Mouse (Mus musculus): ENCODE data around the gene Tmed1. TPM values are rescaled to one million over a fixed set of nuclear protein-coding genes. Genes with fewer than 3 reads are reported as not detected.
"Not testable (repeated sequence)": the region's sequence is repeated elsewhere in the genome, so short reads cannot be mapped to it uniquely, and the experiment has no call there.

Tmed1 gene
- polyA plus RNA-seq, 1 experiment from 2014 or later = 70.2 TPM

DNA sequence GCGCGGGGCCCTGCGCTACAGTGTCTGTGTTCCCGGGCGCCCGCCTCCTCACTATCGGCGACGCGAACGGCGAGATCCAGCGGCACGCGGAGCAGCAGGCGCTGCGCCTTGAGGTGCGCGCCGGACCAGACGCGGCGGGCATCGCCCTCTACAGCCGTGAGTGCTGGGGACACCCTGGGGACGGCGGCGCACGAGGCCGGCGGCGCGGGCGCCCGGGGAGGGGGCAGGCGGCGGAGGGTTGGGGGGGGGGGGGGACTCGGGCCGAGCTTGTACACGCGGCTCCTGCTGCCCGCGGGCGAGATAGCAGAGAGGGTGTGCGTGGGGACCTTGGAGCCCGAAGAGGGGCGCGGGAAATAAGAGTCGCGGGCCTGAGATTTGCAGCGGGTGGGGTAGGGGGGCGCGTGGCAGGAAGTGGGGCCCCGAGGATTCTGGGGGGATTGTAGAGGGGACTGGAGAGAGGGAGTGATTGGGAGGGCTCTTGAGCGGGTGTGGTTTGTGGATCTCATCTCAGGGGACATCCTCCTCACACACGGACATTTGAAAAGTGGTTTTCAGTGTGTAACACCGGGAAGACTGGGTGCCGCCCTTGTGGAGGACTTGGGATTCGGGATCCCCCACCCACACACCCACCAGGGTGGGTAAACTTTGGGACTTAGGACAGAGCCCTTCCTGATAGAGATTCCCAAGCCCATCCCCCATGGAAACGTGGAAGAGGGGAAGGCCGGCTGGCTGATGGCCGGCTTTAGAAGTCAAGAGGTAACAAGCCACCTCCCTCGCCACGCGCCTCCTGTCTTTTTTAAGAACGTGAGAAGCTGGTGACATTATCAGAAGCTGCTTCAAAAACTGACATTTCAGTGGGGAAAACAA, 37.3 kb upstream of the Tmed1 start:
- ATAC-seq (replicated peaks; ENCODE audit: low FRiP score) (peak; percentile 17), DNase-seq (ENCODE audit: low spot score) (peak; percentile 66)
- WGBS = under 1% methylated on average over 65 of the region's 66 CpGs

DNA sequence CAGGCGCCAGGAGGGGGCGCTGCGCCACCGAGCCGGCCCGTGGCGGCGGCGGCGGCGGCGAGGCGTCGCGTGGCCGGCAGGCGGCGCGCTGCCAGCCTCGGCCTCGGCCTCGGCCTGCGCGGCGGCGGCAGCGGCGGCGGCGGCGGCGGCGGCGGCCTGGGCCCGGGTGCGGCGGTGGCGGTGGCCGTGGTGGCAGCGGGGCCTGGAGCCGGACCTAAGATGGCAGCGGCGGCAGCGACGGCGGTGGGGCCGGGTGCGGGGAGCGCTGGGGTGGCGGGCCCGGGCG, 36.7 kb upstream of the Tmed1 start, which contains the start of gene Carm1:
Gene Carm1 (plus strand): TSS at position 106 of the 286 bp plus-strand sequence.
- Histone ChIP-seq H3K36me3 (ENCODE audit: control insufficient read depth, insufficient read depth, low read length) (peaks cover 7% of the 10 kb centered on the region), H3K9me3 (ENCODE audit: control insufficient read depth, low read length) (no peaks in the 10 kb centered on the region), H3K4me3 (ENCODE audit: low read depth, low read length) (peak within 1 kb of the TSS; percentile 88), H3K4me2 (peak within 1 kb of the TSS; percentile 71), H3K9ac (ENCODE audit: low read depth, low read length) (peak within 1 kb of the TSS; percentile 97), H3K4me1 (replicated peaks; ENCODE audit: control insufficient read depth, insufficient read depth, low read length) (peaks cover 11% of the 10 kb centered on the region), H3K27ac (ENCODE audit: low read depth, low read length) (peak within 1 kb of the TSS; percentile 98), H3K27me3 (replicated peaks; ENCODE audit: control insufficient read depth, insufficient read depth, low read length) (no peaks in the 10 kb centered on the region)
- no peak for DNase-seq (ENCODE audit: low spot score)
- no peak for ATAC-seq (replicated peaks; ENCODE audit: low FRiP score)
- whole genome bisulfite sequencing = under 1% methylated on average over 40 of the region's 52 CpGs

More for the DNA sequence above, 37.3 kb upstream of the Tmed1 start:
- Histone ChIP-seq H3K9me3 (ENCODE audit: control insufficient read depth, low read length) (no peaks in the 10 kb centered on the region), H3K4me2 (peak overlapping the region; percentile 71), H3K27ac (ENCODE audit: low read depth, low read length) (peak overlapping the region; percentile 98), H3K4me3 (ENCODE audit: low read depth, low read length) (peak overlapping the region; percentile 88), H3K4me1 (replicated peaks; ENCODE audit: control insufficient read depth, insufficient read depth, low read length) (peaks cover 11% of the 10 kb centered on the region), H3K27me3 (replicated peaks; ENCODE audit: control insufficient read depth, insufficient read depth, low read length) (no peaks in the 10 kb centered on the region), H3K9ac (ENCODE audit: low read depth, low read length) (peak overlapping the region; percentile 97), H3K36me3 (ENCODE audit: control insufficient read depth, insufficient read depth, low read length) (peaks cover 7% of the 10 kb centered on the region)

GRCm38 (mm10) chr9:21545916-21546788, 36.1 kb upstream of the Tmed1 start:
- H3K36me3 ChIP-seq (ENCODE audit: control insufficient read depth, insufficient read depth, low read length) = peaks cover 5% of the 10 kb centered on the region
- peak overlapping the region; percentile 59 for H3K9ac ChIP-seq (ENCODE audit: low read depth, low read length)
- H3K27me3 ChIP-seq (replicated peaks; ENCODE audit: control insufficient read depth, insufficient read depth, low read length) = no peaks in the 10 kb centered on the region
- peak; percentile 91 for ATAC-seq (replicated peaks; ENCODE audit: low FRiP score)
- peak overlapping the region; percentile 64 for H3K4me2 ChIP-seq
- H3K27ac ChIP-seq (ENCODE audit: low read depth, low read length) = peak overlapping the region; percentile 81
- under 1% methylated on average over 67 of the region's 67 CpGs for WGBS
- DNase-seq (ENCODE audit: low spot score) = peak; percentile 100
- H3K9me3 ChIP-seq (ENCODE audit: control insufficient read depth, low read length) = no peaks in the 10 kb centered on the region
- peak overlapping the region; percentile 88 for H3K4me3 ChIP-seq (ENCODE audit: low read depth, low read length)
- peaks cover 11% of the 10 kb centered on the region for H3K4me1 ChIP-seq (replicated peaks; ENCODE audit: control insufficient read depth, insufficient read depth, low read length)

DNA sequence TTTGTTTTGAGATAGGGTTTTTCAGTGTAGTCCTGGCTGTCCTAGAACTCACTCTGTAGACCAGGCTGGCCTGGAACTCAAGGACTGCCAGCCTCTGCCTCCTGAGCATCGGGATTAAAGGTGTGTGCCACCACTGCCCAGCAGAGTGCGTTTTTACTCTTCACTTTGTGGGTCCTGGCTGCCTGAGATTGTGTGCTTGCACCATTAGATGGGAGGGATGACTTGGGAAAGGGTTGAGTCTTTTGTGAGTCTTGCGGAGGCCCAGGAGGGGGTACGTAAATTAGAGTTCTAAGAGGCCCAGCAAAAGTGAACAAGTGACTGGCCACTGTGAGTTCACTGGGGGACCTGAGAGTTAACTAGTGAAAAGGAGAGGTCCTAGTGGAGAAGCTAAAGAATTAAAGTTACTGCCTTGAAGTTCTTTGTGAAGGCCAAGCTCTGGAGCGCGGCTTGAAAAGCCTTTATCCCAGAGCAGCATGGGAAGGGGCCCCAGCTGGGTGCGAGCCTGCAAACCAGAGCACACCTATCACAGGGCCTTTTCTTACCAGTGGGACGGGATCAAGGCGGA, 35.4 kb upstream of the Tmed1 start:
- Histone ChIP-seq H3K4me2 (peak overlapping the region; percentile 64), H3K9ac (ENCODE audit: low read depth, low read length) (peak overlapping the region; percentile 59), H3K36me3 (ENCODE audit: control insufficient read depth, insufficient read depth, low read length) (no peaks in the 10 kb centered on the region; the same call in 1 of the 2 replicates), H3K27me3 (replicated peaks; ENCODE audit: control insufficient read depth, insufficient read depth, low read length) (no peaks in the 10 kb centered on the region), H3K9me3 (ENCODE audit: control insufficient read depth, low read length) (no peaks in the 10 kb centered on the region), H3K4me3 (ENCODE audit: low read depth, low read length) (peak overlapping the region; percentile 88), H3K27ac (ENCODE audit: low read depth, low read length) (peak overlapping the region; percentile 81), H3K4me1 (replicated peaks; ENCODE audit: control insufficient read depth, insufficient read depth, low read length) (peaks cover 11% of the 10 kb centered on the region)
- ATAC-seq (replicated peaks; ENCODE audit: low FRiP score) (peak; percentile 75), DNase-seq (ENCODE audit: low spot score) (no peak)
- WGBS = 16% methylated on average over 9 of the region's 9 CpGs

DNA sequence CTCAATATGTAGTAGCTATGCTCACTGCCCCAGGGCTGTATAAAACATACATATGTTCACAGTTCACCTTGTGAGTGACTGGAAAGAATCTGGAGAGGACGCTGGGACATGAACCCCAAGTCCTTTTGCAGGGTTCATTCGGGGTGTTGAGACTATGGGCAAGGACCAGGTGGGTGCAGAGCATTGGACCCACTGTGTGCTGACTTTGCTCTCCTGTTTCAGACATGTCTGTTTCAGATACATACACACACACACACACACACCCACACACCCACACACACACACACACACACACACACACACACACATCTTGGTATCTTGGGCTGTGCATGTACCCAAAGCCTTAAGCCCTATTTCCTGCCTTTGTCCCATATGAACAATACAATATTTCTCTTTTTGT, 31.9 kb upstream of the Tmed1 start:
- WGBS = 83% methylated on average over 2 of the region's 2 CpGs
- H3K27ac ChIP-seq (ENCODE audit: low read depth, low read length); H3K4me3 ChIP-seq (ENCODE audit: low read depth, low read length); H3K9me3 ChIP-seq (ENCODE audit: control insufficient read depth, low read length); H3K27me3 ChIP-seq (replicated peaks; ENCODE audit: control insufficient read depth, insufficient read depth, low read length); DNase-seq (ENCODE audit: low spot score); H3K36me3 ChIP-seq (ENCODE audit: control insufficient read depth, insufficient read depth, low read length); H3K4me1 ChIP-seq (replicated peaks; ENCODE audit: control insufficient read depth, insufficient read depth, low read length); ATAC-seq (replicated peaks; ENCODE audit: low FRiP score); H3K9ac ChIP-seq (ENCODE audit: low read depth, low read length); H3K4me2 ChIP-seq: not testable (repeated sequence)

DNA sequence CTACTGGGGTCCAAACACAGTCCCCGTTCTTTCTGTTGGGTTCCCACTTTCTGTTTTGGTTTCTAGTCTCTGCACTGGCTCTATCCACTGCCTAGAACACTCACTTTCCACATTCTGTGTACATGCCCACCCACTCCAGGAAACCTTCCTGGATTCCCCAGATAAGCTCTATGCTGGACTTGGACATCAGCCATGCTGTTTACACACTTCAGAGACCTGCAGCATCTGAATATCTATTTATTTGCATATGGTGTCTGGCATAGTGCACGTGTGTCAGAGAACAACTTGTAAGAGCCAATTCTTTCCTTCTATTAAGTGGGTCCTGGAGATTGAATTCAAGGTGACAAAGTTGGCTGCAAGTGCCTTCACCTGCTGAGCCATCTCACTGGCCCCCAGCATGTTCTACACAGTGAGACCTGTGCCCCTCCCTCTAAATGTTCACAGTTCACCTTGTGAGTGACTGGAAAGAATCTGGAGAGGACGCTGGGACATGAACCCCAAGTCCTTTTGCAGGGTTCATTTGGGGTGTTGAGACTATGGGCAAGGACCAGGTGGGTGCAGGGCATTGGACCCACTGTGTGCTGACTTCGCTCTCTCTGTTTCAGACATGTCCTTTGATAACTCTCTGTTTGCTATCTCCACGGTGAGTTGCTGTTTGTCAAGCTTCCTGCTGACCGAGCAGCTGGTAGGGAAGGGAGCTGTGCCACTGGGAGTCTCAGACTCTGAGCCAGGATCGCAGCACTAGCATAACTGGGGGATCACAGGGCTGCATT, 30.1 kb upstream of the Tmed1 start:
- no peak overlapping the region; the same call in 1 of the 2 replicates for H3K9ac ChIP-seq (ENCODE audit: low read depth, low read length)
- H3K9me3 ChIP-seq (ENCODE audit: control insufficient read depth, low read length) = no peaks in the 10 kb centered on the region
- no peak overlapping the region for H3K27ac ChIP-seq (ENCODE audit: low read depth, low read length)
- 62% methylated on average over 7 of the region's 7 CpGs for WGBS
- ATAC-seq (replicated peaks; ENCODE audit: low FRiP score) = no peak
- H3K4me3 ChIP-seq (ENCODE audit: low read depth, low read length) = no peak overlapping the region
- no peak overlapping the region for H3K4me2 ChIP-seq
- H3K4me1 ChIP-seq (replicated peaks; ENCODE audit: control insufficient read depth, insufficient read depth, low read length) = peaks cover 6% of the 10 kb centered on the region
- no peaks in the 10 kb centered on the region for H3K27me3 ChIP-seq (replicated peaks; ENCODE audit: control insufficient read depth, insufficient read depth, low read length)
- H3K36me3 ChIP-seq (ENCODE audit: control insufficient read depth, insufficient read depth, low read length) = no peaks in the 10 kb centered on the region
- DNase-seq (ENCODE audit: low spot score) = no peak

- H3K9ac ChIP-seq (ENCODE audit: low read depth, low read length) = no peak overlapping the region
- DNase-seq (ENCODE audit: low spot score) = no peak
- no peak overlapping the region for H3K27ac ChIP-seq (ENCODE audit: low read depth, low read length)
- H3K27me3 ChIP-seq (replicated peaks; ENCODE audit: control insufficient read depth, insufficient read depth, low read length) = no peaks in the 10 kb centered on the region
- no peak overlapping the region for H3K4me3 ChIP-seq (ENCODE audit: low read depth, low read length)
- no peak overlapping the region for H3K4me2 ChIP-seq
- H3K36me3 ChIP-seq (ENCODE audit: control insufficient read depth, insufficient read depth, low read length) = no peaks in the 10 kb centered on the region
- no peak for ATAC-seq (replicated peaks; ENCODE audit: low FRiP score)
- H3K4me1 ChIP-seq (replicated peaks; ENCODE audit: control insufficient read depth, insufficient read depth, low read length) = peaks cover 6% of the 10 kb centered on the region
- WGBS = 70% methylated on average over 4 of the region's 4 CpGs
- no peaks in the 10 kb centered on the region for H3K9me3 ChIP-seq (ENCODE audit: control insufficient read depth, low read length)
Observed at GRCm38 (mm10) chr9:21537009-21537408, 27.0 kb upstream of the Tmed1 start.

GRCm38 (mm10) chr9:21536501-21536900, 26.4 kb upstream of the Tmed1 start:
- no peaks in the 10 kb centered on the region for H3K9me3 ChIP-seq (ENCODE audit: control insufficient read depth, low read length)
- ATAC-seq (replicated peaks; ENCODE audit: low FRiP score) (no peak), DNase-seq (ENCODE audit: low spot score) (no peak)
- H3K4me2 ChIP-seq = no peak overlapping the region
- H3K27ac ChIP-seq (ENCODE audit: low read depth, low read length) = no peak overlapping the region
- 83% methylated on average over 14 of the region's 14 CpGs for WGBS
- H3K9ac ChIP-seq (ENCODE audit: low read depth, low read length) = no peak overlapping the region
- H3K4me3 ChIP-seq (ENCODE audit: low read depth, low read length) = no peak overlapping the region
- H3K36me3 ChIP-seq (ENCODE audit: control insufficient read depth, insufficient read depth, low read length) = no peaks in the 10 kb centered on the region
- no peaks in the 10 kb centered on the region for H3K27me3 ChIP-seq (replicated peaks; ENCODE audit: control insufficient read depth, insufficient read depth, low read length)
- H3K4me1 ChIP-seq (replicated peaks; ENCODE audit: control insufficient read depth, insufficient read depth, low read length) = peaks cover 6% of the 10 kb centered on the region
